Mouse (Mus musculus): ENCODE results near the gene 1700010B08Rik.

- no peak for TF ChIP-seq CTCF (conservative IDR thresholded peaks at IDR 0.05; ENCODE audit: insufficient read depth, insufficient read length, low read depth, low read length)
- no peak for TF ChIP-seq POLR2A (IDR thresholded peaks at IDR 0.05; ENCODE audit: low read depth, low read length)
Measured at GRCm38 (mm10) chr2:173712656-173713055, 6.6 kb upstream of the 1700010B08Rik start.
